Mouse (Mus musculus): ENCODE measurements around the gene Dop1b. TPM values are rescaled to one million over a fixed set of nuclear protein-coding genes. Genes with fewer than 3 reads are reported as not detected.
"Not testable (repeated sequence)": the region's sequence is repeated elsewhere in the genome, so short reads cannot be mapped to it uniquely, and the experiment has no call there.

Dop1b gene
- total RNA-seq, 2 experiments from 2014 or later, result 27.6 to 34.0 TPM

DNA sequence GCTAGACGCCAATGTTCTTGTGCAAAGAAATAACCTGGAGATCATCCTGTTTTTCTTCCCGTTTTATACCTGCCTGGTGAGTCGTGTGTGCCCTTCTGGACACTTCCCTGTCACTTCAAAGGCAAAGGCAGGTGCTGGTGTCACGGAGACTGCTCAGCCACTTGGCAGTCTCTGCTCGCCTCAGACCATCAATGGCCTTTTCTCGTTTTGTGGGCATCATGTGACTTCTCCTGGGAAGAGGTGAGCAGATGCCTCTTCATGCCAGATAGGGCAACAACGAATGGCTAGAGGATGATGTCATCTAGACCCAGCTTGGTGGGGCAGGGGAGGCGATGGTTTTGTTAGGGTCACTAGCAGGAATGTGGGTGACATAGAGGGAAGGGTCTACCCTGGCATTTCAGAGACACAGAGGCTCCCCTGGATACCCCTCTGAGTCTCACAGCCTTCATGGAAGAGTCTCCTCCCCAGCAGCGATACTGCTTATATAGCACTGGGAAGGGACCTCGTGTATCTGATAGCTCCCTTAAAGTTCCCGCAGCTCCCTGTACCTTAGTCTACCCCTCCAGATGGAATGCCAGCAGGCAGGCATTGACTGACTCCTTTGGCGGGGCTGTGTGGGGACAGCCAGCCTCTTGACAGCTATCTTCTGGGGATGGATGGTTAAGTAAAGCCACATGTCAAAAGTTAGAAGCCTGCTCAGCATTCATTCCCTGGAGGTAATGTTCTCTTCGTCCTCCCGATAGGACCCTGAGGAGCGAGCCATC, 37.6 kb downstream of the Dop1b start:
- no peak for DNase-seq (ENCODE audit: low spot score in 2 of 2)

DNA sequence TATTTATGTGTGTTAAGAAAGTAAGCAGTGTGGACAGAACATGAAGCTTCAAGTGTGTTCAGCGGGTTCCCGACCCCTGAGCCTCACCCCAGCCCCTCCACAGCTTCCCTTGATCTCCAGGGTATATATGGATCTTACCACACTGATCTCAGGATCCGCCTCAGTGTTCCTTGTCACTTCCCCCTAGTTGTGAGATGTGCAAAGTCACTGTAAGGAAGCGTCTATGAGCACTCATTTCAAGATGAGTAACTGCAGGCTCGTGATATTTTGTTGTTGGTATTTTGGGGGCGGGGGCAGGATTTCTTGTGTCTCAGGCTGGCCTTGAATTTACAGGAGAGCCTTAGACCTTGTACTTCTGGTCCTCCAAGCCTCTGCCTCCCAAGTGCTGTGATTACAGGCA, 38.8 kb downstream of the Dop1b start:
- no peak for DNase-seq (ENCODE audit: low spot score in 2 of 2)

DNA sequence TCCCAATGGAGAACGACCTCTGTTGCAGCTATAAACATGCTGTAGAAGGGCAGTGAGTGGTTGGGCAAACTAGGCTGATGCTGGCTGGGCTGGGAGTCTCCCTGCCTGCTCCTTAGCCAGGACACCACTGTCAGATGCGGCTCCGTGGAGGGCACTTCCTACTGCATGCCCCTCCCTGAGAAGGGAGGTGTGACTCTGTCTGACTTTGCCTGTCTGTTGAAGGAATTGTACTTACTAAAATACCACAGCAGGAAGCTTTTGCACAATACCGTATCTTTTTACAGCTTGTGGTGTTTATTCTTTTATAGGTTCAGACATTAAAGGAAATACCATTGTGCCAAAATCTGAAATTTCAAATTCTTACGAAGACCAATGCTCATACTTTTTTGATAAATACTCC, 40.1 kb downstream of the Dop1b start:
- no peak for DNase-seq (ENCODE audit: low spot score in 2 of 2)

DNA sequence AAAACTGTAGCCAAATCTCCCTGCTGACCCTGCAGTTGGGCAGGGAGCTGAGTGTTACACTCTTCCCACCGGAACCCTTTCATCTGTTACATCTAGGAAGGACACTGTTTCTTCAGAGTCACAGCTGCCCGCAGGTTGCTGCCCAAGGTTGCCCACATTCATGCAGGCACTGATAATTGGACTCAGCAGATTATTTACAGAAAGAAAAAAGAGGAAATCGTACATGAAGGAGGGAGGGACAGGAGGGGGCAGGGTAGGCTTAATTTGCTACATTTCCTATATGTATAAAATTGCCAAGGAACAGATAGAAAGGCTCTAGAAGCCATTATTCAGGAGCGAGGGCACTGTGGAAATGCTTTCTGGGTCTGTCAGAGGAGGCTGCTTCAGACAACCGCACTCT, 44.9 kb downstream of the Dop1b start:
- no peak for DNase-seq (ENCODE audit: low spot score in 2 of 2)

DNA sequence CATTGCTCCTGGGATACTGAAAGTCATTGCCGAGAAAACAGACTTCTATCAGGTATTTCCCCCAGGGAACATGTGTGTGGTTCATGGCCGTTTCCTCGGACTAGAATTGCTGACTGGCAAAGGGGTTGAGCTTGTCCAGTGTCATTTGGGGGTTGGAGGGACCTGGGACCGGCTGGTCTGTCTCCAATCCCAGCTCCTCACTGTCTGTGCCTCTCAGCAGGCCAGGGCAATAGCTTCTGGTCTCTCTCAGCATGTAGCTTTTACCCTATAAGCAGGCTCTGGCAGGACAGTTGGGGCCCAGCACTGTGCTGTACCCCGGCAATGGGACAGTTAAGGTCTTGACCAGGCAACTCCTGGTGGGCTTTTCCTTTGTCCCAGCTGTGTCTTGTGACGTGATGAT, 51.7 kb downstream of the Dop1b start:
- DNase-seq (ENCODE audit: low spot score in 2 of 2), result no peak

DNA sequence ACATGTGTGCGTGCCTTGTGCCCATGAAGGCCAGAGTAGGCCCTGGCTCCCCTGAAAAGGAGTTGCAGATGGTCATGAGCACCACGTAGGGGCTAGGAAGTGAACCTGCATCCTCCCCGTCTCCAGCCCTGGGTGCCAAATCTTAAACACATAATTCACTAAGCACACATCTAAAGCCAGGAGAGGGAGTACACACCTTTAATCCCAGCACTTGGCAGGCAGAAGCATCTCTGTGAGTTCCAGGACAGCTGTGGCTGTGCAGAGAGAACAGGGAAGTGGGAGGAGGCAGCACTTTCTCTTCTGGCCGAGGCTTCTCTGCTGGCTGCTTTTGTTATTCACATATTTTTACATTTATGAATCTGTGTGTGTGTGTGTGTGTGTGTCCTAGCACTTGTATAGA, 52.9 kb downstream of the Dop1b start:
- no peak for DNase-seq (ENCODE audit: low spot score in 2 of 2)

DNA sequence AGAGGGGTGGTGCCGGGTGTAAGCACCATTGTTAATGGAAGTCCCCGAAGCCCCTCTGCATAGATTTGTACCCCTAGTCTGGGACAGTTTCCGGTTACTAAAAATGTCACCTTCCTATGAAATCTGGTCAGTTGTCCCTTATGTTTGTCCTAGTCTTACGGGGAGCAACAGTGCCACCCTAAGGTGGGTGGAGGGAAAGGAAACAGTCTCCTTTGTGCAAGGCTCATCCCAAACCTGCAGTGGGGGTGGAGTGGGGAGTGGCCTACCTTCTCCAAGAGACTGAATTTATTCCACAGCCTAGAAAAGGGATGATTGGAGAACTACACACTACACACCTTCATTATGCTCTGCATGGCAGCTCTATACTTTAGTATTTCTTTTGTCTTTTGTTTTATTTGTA, 55.3 kb downstream of the Dop1b start:
- no peak for DNase-seq (ENCODE audit: low spot score in 2 of 2)

DNA sequence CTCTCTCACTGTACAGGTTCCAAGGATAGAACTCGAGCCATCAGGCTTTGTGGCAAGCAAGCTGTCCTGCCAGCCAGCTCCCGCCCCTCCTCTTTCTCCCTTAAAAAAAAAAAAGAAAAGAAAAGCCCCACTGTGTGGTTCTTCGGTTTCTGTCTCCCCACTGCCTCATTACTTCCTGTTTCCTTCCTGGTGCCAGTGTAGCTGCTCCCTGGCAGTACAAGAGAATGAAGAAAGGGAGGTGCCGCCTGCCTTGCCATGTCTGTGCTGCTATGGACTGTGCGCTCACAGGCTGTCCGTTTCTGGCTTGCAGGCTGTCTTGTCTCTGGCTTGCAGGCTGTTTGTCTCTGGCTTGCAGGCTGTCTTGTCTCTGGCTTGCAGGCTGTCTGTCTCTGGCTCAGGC, 55.8 kb downstream of the Dop1b start:
- DNase-seq (ENCODE audit: low spot score in 2 of 2), result no peak

DNA sequence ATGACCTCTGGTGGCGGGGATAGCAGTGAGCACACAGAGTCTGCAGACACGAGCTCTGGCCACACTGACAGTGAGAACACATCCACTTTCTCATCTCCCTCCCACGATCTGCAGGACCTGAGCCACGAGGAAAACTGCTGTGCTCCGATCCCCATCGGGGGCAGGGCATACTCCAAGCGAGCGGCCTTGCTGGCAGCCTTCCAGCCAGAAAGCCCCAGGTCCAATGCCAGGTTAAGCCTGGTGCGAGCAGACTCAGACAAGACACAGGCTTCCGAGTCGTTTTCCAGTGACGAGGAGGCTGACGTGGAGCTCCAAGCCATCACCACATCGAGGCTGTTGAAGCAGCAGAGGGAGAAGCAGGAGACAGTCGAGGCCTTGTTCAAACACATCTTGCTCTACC, 57.9 kb downstream of the Dop1b start:
- DNase-seq (ENCODE audit: low spot score in 2 of 2), result no peak

DNA sequence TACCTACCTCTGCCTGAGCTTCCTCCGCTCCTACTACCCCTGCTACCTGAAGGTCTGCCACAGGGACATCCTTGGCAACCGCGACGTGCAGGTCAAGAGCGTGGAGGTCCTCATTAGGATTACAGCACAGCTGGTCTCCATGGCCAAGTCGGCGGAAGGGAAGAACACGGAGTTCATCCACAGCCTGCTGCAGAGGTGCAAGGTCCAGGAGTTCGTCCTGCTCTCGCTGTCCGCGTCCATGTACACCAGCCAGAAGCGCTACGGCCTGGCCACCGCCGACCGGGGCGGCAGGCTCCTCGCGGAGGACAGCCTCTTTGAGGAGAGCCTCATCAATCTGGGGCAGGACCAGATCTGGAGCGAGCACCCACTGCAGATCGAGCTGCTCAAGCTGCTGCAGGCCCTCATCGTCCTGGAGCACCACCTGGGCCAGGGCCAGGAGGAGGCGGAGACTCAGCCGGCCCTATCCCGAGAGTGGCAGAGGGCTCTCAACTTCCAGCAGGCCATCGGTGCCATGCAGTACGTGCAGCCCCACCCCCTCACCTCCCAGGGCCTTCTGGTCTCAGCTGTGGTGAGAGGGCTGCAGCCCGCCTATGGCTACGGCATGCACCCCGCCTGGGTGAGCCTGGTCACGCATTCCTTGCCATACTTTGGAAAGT, 58.7 kb downstream of the Dop1b start:
- no peak for DNase-seq (ENCODE audit: low spot score in 2 of 2)

DNA sequence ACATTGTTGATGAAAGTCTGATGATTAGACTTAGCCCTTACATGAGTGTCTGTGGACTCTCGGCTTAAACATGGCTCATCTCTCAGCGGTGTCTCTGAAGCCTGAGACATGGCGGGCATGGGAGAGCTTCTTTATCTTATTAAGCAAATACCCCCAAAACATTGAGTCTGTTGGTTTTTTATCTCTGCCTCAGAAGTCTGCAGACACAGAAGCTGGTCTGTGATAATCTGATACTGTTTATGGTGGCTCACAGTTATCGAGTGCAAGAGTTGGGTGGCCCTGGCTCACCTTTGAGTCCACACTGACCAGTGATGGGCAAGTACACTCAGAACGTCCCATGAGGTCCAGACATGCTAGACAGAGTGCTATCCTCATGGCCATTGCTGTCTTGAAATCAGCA, 63.0 kb downstream of the Dop1b start:
- no peak for DNase-seq (ENCODE audit: low spot score in 2 of 2)

DNA sequence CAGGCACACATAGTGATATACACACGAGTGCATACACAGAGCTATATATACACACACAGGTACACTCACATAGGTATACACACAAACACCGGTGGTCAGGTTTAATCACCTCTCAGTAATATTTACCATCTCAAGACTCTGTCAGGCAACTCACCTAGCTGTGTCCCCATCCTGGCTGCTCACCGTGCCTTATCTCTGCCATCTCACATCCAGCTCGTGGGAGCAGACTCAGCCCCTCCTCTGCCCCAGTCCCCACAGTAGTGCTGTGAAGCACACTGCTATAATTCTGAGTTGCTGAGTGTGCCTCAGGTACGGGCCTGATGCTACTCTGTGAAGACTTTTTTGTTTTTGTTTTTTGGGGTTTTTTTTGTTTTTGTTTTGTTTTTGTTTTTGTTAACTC, 64.8 kb downstream of the Dop1b start:
- no peak for DNase-seq (ENCODE audit: low spot score in 2 of 2)

DNA sequence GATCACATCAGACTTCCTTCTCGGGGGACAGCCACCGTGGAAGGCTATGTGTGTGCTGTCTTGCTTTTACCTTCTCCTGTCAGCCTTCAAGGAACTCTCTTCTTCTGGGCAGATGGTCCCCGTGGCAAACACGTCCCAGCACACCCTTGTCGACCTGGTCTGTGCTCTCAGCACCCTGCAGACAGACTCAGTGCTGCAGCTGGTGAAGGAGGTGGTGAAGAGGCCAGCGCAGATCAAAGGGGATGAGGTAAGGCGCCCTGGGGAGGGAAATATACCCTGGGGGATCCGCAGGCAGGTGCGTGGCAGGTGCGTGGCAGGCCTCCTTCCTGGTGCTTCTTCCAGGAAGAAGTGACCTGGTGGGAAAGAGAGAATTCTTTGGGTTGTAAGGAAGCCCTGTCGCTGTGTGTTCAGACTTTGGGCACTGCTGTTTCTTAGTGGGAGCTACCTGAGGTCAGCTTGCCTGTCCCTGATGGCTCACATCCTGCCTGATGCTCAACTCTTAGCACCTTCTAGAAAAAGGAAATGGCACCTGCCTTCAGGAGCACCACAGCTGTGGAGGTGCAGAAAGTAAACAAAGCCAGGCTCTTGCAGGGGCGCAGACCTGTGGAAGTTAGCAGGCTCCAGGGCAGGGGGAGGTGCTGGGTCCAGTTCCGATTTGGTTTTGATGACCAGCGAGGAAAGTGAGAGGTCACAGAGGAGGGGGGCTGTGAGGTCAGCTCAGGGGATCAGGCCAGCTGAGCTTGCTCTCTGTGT, 65.7 kb downstream of the Dop1b start:
- DNase-seq (ENCODE audit: low spot score in 2 of 2), result no peak

DNA sequence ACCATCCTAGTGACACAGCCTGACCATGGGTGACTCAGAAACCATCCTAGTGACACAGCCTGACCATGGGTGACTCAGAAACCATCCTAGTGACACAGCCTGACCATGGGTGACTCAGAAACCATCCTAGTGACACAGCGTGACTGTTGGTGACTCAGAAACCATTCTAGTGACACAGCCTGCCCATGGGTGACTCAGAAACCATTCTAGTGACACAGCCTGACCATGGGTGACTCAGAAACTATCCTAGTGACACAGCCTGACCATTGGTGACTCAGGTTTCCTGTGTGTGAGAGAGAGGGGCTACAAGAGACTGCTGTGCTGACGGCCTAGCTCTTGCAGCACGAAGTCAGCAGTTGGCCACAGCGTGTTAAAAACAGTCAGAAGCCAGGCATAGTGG, 66.7 kb downstream of the Dop1b start:
- not testable (repeated sequence) for DNase-seq (ENCODE audit: low spot score in 2 of 2)

DNA sequence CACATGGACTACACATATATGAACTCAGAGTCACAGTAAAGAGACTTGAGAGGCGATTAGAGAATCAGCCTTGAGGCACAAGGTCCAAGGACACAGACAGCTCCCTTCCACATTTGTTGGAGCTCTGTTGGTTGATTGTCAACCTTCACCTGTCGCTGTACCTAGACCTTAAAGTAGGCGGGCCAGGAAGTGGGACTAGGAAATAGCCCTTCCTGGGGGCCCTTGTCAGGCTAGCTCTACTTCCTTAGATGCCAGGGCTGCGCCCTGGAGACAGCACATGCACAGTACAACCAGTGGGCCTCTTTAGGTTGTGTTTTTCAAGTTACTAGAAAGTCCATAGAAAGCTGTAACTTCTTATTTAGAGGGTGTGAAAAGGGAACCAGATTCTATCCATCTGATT, 67.8 kb downstream of the Dop1b start:
- DNase-seq (ENCODE audit: low spot score in 2 of 2), result no peak

DNA sequence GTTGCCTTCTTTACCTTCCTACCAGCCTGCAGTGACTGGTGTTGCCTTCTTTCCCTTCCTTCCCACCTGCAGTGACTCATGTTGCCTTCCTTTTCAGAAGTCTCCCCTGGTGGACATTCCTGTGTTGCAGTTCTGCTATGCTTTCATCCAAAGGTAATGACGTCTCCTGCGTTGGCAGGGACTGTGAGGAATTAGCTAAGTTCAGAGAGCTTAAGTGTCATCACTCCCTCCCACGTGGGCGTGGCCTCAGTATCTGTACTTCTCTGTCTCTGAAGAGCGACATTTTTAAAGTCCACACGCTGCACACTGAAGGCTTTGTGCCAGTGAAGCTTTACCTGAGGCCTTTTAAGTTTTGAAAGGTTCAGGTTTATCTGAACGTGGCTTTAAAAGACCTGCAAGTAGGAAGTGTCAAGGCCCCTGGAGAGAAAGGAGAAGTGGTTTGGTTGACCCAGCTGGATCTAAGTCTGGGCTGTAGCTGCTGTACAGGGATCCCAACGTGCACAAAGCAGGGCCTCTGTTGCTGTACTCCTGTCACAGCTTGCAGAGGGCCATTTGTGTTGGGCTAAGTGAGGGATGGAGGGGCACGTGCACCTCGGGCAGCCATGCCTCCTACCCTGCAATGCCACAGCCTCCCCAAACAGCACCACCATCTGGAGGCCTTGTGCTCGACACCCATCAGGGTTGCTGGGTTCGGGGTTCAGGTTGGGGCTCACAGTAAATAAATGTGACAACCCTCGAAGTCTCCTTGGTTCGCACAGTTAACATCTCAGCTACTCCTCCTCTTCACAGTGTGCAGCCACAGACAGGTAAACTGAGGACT, 69.2 kb downstream of the Dop1b start:
- DNase-seq (ENCODE audit: low spot score in 2 of 2), result no peak

DNA sequence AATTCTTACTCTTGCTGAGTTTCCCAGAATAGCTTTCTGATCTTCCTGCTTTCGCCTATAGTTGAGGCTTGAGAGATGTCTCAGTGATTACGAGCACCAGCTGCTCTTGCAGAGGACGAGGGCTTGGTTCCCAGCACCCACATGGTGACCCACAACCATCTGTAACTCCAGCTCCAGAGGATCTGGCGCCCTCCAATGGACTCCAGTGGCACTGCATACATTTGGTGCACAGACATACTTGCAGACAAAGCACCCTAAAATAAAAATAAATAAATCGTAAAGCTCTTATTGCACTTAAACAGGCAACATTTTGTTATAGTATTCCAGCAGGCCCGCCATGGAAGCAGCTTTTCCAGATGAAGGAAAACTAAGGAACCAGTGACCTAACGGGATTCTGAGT, 72.5 kb downstream of the Dop1b start:
- DNase-seq (ENCODE audit: low spot score in 2 of 2), result no peak

DNA sequence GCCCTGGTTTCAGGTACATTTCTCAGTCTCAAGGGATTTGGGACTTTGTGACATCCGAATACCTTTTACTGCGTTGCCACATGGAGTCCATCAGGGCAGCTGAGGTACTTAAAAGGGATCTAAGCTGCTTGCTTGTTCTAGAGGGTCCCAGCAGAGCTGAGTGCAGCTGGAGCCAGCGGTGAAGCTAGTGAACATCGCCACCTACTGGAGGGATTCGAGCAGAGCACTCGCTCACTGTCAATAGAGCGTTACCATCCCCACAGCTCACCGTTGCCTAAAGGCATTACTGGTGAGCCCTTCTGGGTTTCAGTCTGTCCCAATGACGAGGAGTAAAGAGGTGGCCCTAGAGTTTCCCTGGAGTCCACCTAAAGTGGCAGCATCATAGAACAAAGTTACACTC, 74.1 kb downstream of the Dop1b start:
- DNase-seq (ENCODE audit: low spot score in 2 of 2), result peak in 1 of 2 experiments; percentile 40

DNA sequence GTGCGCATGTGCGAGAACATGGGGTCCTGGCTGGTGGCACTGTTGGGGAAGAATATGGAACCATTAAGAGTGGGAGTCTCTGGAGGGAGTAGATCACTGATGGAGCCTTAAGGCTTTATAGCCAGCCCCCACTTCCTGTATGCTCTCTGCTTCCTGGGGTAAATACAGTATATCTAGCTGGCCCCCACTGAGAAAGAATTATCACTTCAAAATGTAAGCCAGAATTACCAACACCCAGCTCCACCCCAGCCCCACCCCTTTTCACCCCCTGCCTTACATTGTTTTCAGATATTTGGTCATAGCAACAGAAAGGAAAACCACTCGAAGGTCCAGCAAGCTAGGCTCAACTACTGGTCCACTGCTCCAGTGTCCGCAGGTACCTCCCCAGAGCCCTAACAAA, 76.7 kb downstream of the Dop1b start:
- no peak for DNase-seq (ENCODE audit: low spot score in 2 of 2)

DNA sequence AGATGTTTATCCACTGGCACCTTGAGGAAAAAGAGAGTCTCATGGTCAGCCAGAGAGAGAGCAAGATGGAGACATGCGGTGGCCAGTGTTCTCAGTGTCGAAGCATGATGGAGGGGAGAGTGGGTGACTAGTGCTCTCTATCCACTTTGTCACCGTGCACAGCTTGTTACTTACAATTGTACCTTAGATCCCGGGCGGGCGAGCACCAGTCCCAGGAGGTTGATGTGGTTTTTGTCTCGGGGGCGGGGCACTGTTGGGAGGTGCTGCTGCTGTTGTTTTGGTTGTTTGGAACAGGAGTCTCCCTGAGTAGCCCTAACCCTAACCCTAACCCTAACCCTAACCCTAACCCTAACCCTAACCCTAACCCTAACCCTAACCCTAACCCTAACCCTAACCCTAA, 77.2 kb downstream of the Dop1b start:
- no peak for DNase-seq (ENCODE audit: low spot score in 2 of 2)

DNA sequence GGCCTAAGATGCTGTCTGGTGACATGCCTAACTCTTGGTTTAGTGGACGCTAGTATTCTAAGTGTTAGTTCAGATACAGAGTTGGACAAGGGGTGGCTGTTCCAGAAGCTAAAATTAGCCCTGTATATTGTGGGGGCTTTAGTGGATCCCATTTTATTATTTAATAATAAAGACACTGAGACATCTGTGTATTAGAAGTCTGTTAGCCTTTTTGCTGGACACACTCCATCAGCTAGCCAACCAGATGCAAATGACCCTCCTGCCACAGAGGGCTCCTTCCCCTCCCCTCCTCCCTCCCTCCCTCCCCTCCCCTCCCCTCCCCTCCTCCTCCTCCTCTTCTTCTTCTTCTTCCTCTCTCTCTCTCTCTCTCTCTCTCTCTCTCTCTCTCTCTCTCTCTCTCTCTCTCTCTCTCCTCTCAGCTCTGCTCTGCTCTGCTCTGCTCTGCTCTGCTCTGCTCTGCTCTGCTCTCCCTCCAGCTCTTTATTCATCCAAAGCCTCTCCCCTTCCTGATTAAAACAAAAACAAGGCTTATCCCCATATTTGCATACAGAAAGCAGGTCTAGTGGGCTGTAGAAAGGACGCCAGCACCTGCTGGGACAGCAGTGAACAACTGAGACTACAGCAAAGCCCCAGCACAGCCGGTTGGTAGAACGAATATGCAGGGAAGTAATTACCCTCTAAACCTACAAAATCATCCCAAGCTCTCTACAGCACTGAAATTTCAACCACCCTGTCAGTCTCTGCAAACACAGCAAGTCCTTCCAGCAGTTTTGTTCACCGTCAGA, 78.5 kb downstream of the Dop1b start:
- DNase-seq (ENCODE audit: low spot score in 2 of 2), result no peak
